Mouse (Mus musculus): ENCODE measurements around the gene AW011738. TPM values are rescaled to one million over a fixed set of nuclear protein-coding genes. Genes with fewer than 3 reads are reported as not detected.

AW011738 gene
- polyA plus RNA-seq, 1 experiment from 2014 or later, result 0.84 TPM

DNA sequence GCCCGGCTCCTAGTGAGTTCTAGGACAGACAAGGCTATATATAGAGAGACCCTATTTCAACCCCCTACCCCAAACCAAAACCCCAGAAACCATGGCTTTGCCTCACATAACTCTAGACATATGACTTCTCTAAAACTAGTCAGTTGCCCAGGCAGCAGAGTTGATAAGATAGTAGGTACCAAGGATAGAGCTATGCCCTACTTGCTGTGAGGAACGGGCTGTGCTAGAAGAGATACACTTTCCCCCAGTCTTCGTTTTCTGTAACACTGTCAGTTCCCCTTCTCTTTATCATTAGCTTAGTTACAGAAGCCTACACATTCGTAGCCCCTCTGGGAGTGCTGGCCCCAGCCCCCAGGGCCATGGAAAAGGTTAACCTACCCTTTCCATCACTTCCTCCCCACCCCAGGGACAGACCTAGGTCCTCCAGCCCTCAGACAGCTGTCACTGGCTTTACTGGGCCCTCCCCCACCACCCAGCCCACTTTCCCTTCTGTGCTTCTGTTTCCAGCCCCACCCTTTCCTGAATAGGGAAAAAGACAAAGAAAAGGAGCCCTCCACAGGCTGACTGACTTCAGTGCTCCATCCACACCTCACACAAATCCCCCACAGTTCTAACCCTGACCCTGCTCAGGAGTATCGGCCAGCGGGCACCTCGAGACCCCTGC lies 18.7 kb upstream of the AW011738 start:
- H3K4me1 ChIP-seq (ENCODE audit: control insufficient read depth in 2 of 2, insufficient read depth in 2 of 2, low read length in 2 of 2), result peaks cover 26 to 50% of the 10 kb centered on the region in 2 experiments
- H3K9ac ChIP-seq (ENCODE audit: low read length), result no peak overlapping the region
- no peaks in the 10 kb centered on the region for H3K27me3 ChIP-seq (ENCODE audit: control insufficient read depth, insufficient read depth, low read length)
- peak overlapping the region; percentile 67; the same call in 1 of the 2 replicates for H3K4me2 ChIP-seq (ENCODE audit: low read length)
- H3K4me3 ChIP-seq (ENCODE audit: control insufficient read depth in 1 of 2, insufficient read depth in 1 of 2, low read depth in 1 of 2, low read length in 2 of 2), result no peak overlapping the region
- H3K27ac ChIP-seq (replicated peaks in 1 of 2; ENCODE audit: control insufficient read depth in 1 of 2, insufficient read depth in 1 of 2, low read depth in 2 of 2, low read length in 2 of 2), result peak overlapping the region in 1 of 2 experiments; percentile 47; a peak in 1 of 4 replicates
- H3K9me3 ChIP-seq (ENCODE audit: control insufficient read depth, low read length), result no peaks in the 10 kb centered on the region
- peaks cover 47% of the 10 kb centered on the region for H3K36me3 ChIP-seq (ENCODE audit: control insufficient read depth, insufficient read depth, low read length)
- 57% methylated on average over 7 of the region's 7 CpGs for WGBS
- peak; percentile 59 for ATAC-seq (ENCODE audit: insufficient number of reproducible peaks, insufficient read depth, low FRiP score, low read depth)

DNA sequence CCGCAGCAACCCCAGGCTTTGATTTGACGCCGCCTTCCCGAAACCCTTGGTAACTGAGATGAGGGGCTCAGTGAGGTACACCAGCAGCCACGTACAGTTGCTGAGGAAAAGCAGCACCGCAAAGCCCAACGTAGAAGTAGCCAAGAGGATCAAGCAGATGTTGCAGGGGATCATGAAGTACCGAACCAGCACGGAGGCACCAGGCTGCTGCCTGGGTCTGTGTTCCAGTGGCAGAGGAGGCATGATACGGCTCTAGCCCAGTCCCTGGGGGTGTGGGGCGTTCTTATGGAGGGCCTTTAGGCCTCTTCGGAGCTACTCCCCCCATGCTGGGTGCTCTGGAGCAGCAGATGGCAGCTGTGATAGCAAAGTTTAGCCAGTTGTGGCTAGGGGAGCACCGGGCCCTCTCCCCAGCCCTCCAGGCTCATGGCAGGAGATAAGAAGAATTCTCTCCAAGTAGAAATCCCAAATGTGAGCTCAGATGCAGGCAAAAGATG lies 17.6 kb upstream of the AW011738 start:
- Histone ChIP-seq H3K4me3 (ENCODE audit: control insufficient read depth in 1 of 2, insufficient read depth in 1 of 2, low read depth in 1 of 2, low read length in 2 of 2) (peak overlapping the region; percentile 18 to 31), H3K9me3 (ENCODE audit: control insufficient read depth, low read length) (no peaks in the 10 kb centered on the region), H3K4me2 (ENCODE audit: low read length) (peak overlapping the region; percentile 67), H3K27me3 (ENCODE audit: control insufficient read depth, insufficient read depth, low read length) (no peaks in the 10 kb centered on the region), H3K9ac (ENCODE audit: low read length) (peak overlapping the region; percentile 63), H3K36me3 (ENCODE audit: control insufficient read depth, insufficient read depth, low read length) (peaks cover 52% of the 10 kb centered on the region), H3K27ac (replicated peaks in 1 of 2; ENCODE audit: control insufficient read depth in 1 of 2, insufficient read depth in 1 of 2, low read depth in 2 of 2, low read length in 2 of 2) (peak overlapping the region in 1 of 2 experiments; percentile 51; a peak in 1 of 4 replicates), H3K4me1 (ENCODE audit: control insufficient read depth in 2 of 2, insufficient read depth in 2 of 2, low read length in 2 of 2) (peaks cover 35 to 60% of the 10 kb centered on the region in 2 experiments)
- ATAC-seq (ENCODE audit: insufficient number of reproducible peaks, insufficient read depth, low FRiP score, low read depth), result no peak
- 73% methylated on average over 13 of the region's 13 CpGs for WGBS

DNA sequence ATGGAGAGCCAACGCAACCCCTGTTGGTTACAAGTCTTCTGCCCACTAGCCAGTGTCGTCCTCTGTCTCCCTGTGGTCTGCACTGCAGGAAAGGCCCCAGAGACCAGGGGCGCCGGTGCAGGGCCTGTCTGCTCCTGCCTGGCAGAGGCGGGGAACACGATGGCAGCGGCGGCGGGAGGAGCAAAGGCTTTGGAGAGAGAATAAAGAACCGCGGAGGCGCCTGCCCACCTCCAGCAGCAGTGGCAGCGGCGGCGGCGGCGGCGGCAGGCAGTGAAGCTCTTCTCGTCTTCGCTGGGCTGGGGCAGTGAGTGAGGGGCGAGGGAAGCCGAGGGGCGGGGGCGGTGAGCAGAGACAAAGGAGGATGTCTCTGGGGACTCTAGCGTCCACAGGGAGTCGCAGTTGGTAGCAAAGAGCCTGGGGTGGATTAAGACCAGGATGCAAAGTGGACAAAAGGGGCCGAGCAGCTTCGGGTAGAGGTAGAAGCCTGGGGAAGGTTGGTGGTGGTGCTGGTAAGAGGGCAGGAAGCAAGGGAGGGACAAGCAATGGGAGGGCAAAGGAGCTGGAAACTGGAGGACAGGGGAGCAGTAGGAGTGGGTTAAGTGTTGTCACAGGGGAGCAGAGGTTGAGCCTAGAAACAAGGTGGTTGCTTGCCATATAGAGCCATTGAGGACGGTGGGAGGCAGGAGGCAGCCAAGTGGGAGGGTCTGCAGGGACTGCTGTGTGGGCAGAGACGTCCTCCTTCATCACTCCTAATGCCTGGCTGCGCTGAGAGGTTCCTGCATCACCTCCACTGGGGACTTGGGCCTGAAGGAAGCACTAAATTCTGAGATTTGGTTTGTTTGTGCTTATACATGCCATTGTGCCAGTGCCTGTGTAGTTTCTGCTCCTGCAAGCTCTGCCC lies 16.9 kb upstream of the AW011738 start:
- peak overlapping the region in 1 of 2 experiments; percentile 51; a peak in 2 of 4 replicates for H3K27ac ChIP-seq (replicated peaks in 1 of 2; ENCODE audit: control insufficient read depth in 1 of 2, insufficient read depth in 1 of 2, low read depth in 2 of 2, low read length in 2 of 2)
- 13% methylated on average over 31 of the region's 31 CpGs for WGBS
- ATAC-seq (ENCODE audit: insufficient number of reproducible peaks, insufficient read depth, low FRiP score, low read depth), result no peak
- peak overlapping the region; percentile 67 for H3K4me2 ChIP-seq (ENCODE audit: low read length)
- peaks cover 54% of the 10 kb centered on the region for H3K36me3 ChIP-seq (ENCODE audit: control insufficient read depth, insufficient read depth, low read length)
- H3K9ac ChIP-seq (ENCODE audit: low read length), result peak overlapping the region; percentile 63
- H3K4me3 ChIP-seq (ENCODE audit: control insufficient read depth in 1 of 2, insufficient read depth in 1 of 2, low read depth in 1 of 2, low read length in 2 of 2), result peak overlapping the region; percentile 18 to 31
- H3K9me3 ChIP-seq (ENCODE audit: control insufficient read depth, low read length), result no peaks in the 10 kb centered on the region
- peaks cover 35 to 60% of the 10 kb centered on the region in 2 experiments for H3K4me1 ChIP-seq (ENCODE audit: control insufficient read depth in 2 of 2, insufficient read depth in 2 of 2, low read length in 2 of 2)
- no peaks in the 10 kb centered on the region for H3K27me3 ChIP-seq (ENCODE audit: control insufficient read depth, insufficient read depth, low read length)

DNA sequence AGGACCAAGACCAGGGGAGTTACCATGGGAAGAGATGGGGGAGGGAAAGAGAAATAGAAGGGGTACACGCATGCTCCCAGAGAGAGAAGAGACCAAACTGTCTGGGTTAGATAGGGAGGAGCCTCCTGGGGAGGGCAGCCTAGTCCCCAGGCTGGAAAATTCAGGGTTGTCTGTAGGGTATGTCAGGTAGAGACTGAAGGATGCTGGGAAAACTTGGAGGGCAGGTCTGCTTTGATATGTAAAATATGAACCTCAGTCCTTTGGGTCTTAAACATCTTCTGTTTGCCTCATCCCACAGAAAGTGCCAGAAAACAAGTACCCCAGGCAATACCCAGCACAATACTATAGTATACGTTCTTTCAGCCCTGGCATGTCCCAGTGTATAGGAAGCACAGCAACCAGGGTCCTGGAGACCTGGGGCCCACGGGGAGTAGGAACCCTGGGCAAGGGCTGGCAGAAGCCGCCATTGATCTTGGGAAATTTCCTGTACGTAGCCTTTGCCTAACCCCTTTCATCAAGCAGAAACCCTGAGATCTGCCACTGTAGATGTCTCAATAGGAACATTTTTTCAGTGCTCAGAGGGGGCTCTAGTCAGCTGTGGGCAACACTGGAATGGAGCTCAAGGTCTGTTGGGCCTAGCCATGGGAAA lies 14.8 kb upstream of the AW011738 start:
- WGBS, result 67% methylated on average over 5 of the region's 5 CpGs
- Histone ChIP-seq H3K36me3 (ENCODE audit: control insufficient read depth, insufficient read depth, low read length) (peaks cover 52% of the 10 kb centered on the region), H3K4me2 (ENCODE audit: low read length) (peak overlapping the region; percentile 34), H3K9ac (ENCODE audit: low read length) (0 out of 2 replicates have a peak overlapping the region, but pooled peaks have one; percentile 46), H3K4me1 (ENCODE audit: control insufficient read depth in 2 of 2, insufficient read depth in 2 of 2, low read length in 2 of 2) (peaks cover 45 to 74% of the 10 kb centered on the region in 2 experiments), H3K4me3 (ENCODE audit: control insufficient read depth in 1 of 2, insufficient read depth in 1 of 2, low read depth in 1 of 2, low read length in 2 of 2) (no peak overlapping the region), H3K27me3 (ENCODE audit: control insufficient read depth, insufficient read depth, low read length) (no peaks in the 10 kb centered on the region), H3K9me3 (ENCODE audit: control insufficient read depth, low read length) (no peaks in the 10 kb centered on the region), H3K27ac (replicated peaks in 1 of 2; ENCODE audit: control insufficient read depth in 1 of 2, insufficient read depth in 1 of 2, low read depth in 2 of 2, low read length in 2 of 2) (peak overlapping the region; percentile 34 to 72; a peak in 3 of 4 replicates)
- ATAC-seq (ENCODE audit: insufficient number of reproducible peaks, insufficient read depth, low FRiP score, low read depth), result no peak

DNA sequence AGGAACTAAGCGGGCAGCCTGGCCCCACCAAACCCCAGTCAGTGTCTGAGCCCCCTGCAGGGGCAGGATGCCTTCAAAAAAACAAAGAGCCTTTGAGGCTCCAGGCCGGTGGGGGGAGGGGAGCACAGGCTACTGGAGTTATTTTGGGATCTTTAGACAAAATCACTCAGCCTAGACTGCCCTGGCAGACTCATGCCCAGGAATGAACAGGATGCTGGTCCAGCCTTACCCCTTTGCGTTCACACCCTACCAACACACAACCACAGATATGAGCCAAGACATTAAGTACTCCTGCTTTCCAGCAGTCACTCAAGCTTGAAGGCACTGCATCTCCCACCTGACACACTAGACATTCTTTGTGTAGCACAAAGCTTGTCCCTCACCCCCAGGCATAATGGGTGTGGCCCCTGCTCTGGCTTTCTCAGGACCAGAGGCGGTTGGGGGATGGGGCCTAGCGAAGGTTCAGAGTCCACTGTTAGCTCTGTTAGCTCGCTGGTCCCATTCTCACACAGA lies 14.2 kb upstream of the AW011738 start:
- Histone ChIP-seq H3K9ac (ENCODE audit: low read length) (peak overlapping the region; percentile 46; the same call in 1 of the 2 replicates), H3K4me1 (ENCODE audit: control insufficient read depth in 2 of 2, insufficient read depth in 2 of 2, low read length in 2 of 2) (peaks cover 51 to 79% of the 10 kb centered on the region in 2 experiments), H3K27ac (replicated peaks in 1 of 2; ENCODE audit: control insufficient read depth in 1 of 2, insufficient read depth in 1 of 2, low read depth in 2 of 2, low read length in 2 of 2) (peak overlapping the region; percentile 37 to 72), H3K27me3 (ENCODE audit: control insufficient read depth, insufficient read depth, low read length) (no peaks in the 10 kb centered on the region), H3K9me3 (ENCODE audit: control insufficient read depth, low read length) (no peaks in the 10 kb centered on the region), H3K4me3 (ENCODE audit: control insufficient read depth in 1 of 2, insufficient read depth in 1 of 2, low read depth in 1 of 2, low read length in 2 of 2) (no peak overlapping the region), H3K36me3 (ENCODE audit: control insufficient read depth, insufficient read depth, low read length) (peaks cover 52% of the 10 kb centered on the region), H3K4me2 (ENCODE audit: low read length) (peak overlapping the region; percentile 34)
- ATAC-seq (ENCODE audit: insufficient number of reproducible peaks, insufficient read depth, low FRiP score, low read depth), result no peak
- 20% methylated on average over 6 of the region's 6 CpGs for WGBS

DNA sequence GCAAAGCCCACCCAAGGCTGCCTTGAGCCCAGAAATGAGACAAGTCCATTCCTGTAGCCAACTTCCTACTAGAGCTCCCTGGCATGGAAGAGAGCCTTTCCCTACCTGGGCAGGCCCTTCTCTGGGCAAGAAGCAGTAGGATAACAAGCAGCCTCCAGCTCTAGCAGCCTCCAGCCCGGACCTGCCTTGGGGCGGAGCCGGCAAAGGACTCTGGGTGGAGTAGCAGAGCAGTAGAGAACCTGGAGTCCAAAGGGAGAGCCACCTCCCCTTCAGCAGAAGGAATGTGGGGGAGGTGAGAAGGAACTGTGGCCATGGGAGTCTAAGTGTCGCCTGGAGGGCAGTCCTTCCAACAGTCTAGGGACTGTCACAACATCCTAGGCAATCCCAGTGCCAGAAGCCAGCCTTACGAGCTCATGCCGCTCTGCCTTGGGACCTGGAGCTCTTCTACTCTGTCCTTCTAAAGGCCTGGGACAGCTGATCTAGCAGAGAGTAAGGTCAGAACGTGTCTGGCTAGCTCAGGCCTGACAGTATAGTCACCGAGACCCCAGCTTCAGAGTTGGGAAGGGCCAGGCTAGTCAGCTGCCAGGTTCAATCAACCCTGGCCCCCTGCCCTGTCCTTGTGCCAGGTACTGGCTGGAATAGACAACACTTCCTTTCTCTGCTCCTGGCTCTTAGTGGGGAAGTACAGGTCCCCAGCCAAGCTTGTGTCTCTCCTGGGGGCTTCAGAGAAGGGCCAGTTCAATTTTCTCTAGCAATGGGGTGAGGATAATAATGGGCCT lies 10.5 kb upstream of the AW011738 start:
- no peak for ATAC-seq (ENCODE audit: insufficient number of reproducible peaks, insufficient read depth, low FRiP score, low read depth)
- Histone ChIP-seq H3K4me1 (ENCODE audit: control insufficient read depth in 2 of 2, insufficient read depth in 2 of 2, low read length in 2 of 2) (peaks cover 48 to 73% of the 10 kb centered on the region in 2 experiments), H3K27me3 (ENCODE audit: control insufficient read depth, insufficient read depth, low read length) (no peaks in the 10 kb centered on the region), H3K36me3 (ENCODE audit: control insufficient read depth, insufficient read depth, low read length) (peaks cover 45% of the 10 kb centered on the region), H3K4me3 (ENCODE audit: control insufficient read depth in 1 of 2, insufficient read depth in 1 of 2, low read depth in 1 of 2, low read length in 2 of 2) (no peak overlapping the region), H3K9ac (ENCODE audit: low read length) (peak overlapping the region; percentile 19; the same call in 1 of the 2 replicates), H3K27ac (replicated peaks in 1 of 2; ENCODE audit: control insufficient read depth in 1 of 2, insufficient read depth in 1 of 2, low read depth in 2 of 2, low read length in 2 of 2) (peak overlapping the region in 1 of 2 experiments; percentile 17; a peak in 1 of 4 replicates), H3K9me3 (ENCODE audit: control insufficient read depth, low read length) (no peaks in the 10 kb centered on the region), H3K4me2 (ENCODE audit: low read length) (no peak overlapping the region)
- 52% methylated on average over 8 of the region's 8 CpGs for WGBS
